Mouse (Mus musculus): Measurements from ENCODE around the gene Parl. TPM values are rescaled to one million over a fixed set of nuclear protein-coding genes. Genes with fewer than 3 reads are reported as not detected.
A peak's percentile ranks its signal among the peaks of the same experiment; 100 is the strongest.

The Parl gene
- polyA plus RNA-seq, 1 experiment: 74.1 TPM

GRCm38 (mm10) chr16:20240468-20241414 is 61.4 kb downstream of the Parl start, which contains the start of gene Map6d1:
Map6d1 (minus strand) TSS chr16:20241358.
- TF ChIP-seq CTCF (IDR thresholded peaks at IDR 0.05; ENCODE audit: borderline replicate concordance, insufficient read depth, low read length) (no peak), POLR2A (IDR thresholded peaks at IDR 0.05; ENCODE audit: low read depth, low read length) (peak; percentile 50)
- Histone ChIP-seq H3K4me3 (ENCODE audit: insufficient read depth, low read length) (peak within 1 kb of the TSS; percentile 78), H3K27ac (ENCODE audit: insufficient read depth, low read length) (no peak within 1 kb of the TSS), H3K4me1 (ENCODE audit: control insufficient read depth, insufficient read depth, low read length) (no peaks in the 10 kb centered on the region)

DNA sequence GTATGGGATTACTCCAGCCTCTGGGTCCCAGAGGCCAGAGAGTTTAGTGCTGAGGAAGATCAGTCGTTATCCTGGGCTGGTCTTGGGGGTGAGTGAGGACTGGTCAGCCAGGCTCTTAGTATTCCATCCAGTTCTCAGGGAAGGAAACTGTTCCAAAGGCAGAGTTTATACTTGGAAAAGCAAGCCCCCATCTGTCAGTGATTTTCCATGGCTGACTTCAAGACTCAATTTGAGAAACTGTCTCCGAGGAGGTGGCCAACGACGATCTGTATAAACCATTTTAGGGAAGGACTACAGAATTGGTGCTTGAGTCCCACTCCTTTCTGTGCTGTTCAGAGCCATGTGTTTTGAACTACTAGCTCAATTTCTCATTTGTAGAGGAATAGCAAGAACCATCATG is 63.5 kb downstream of the Parl start:
- H3K27ac ChIP-seq (ENCODE audit: insufficient read depth, low read length): no peak overlapping the region
- no peaks in the 10 kb centered on the region for H3K4me1 ChIP-seq (ENCODE audit: control insufficient read depth, insufficient read depth, low read length)
- TF ChIP-seq CTCF (IDR thresholded peaks at IDR 0.05; ENCODE audit: borderline replicate concordance, insufficient read depth, low read length) (no peak), POLR2A (IDR thresholded peaks at IDR 0.05; ENCODE audit: low read depth, low read length) (no peak)
- H3K4me3 ChIP-seq (ENCODE audit: insufficient read depth, low read length): no peak overlapping the region

GRCm38 (mm10) chr16:20237426-20237825 is 64.8 kb downstream of the Parl start:
- H3K4me1 ChIP-seq (ENCODE audit: control insufficient read depth, insufficient read depth, low read length): no peaks in the 10 kb centered on the region
- no peak overlapping the region for H3K4me3 ChIP-seq (ENCODE audit: insufficient read depth, low read length)
- TF ChIP-seq POLR2A (IDR thresholded peaks at IDR 0.05; ENCODE audit: low read depth, low read length) (no peak), CTCF (IDR thresholded peaks at IDR 0.05; ENCODE audit: borderline replicate concordance, insufficient read depth, low read length) (no peak)
- H3K27ac ChIP-seq (ENCODE audit: insufficient read depth, low read length): no peak overlapping the region

DNA sequence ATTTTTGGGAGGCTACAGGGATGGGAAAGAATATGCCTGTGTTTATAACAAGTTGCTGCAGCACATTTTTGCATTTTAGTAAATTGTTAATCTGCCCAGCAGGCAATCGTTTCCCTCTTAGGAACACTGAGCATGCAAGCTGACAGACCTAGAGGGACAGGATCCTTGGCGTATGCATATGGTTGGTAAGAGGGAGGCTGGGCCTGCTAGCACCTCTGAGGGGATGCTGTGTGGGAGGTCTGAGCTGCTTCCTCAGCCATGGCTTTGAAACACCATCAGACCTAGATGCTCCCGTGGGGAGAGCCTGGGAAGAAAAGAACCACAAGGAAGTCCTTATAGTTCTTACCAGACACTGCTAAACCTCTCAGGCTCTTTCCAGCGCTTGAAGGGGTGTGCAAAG is 67.8 kb downstream of the Parl start:
- no peak overlapping the region for H3K27ac ChIP-seq (ENCODE audit: insufficient read depth, low read length)
- no peak overlapping the region for H3K4me3 ChIP-seq (ENCODE audit: insufficient read depth, low read length)
- H3K4me1 ChIP-seq (ENCODE audit: control insufficient read depth, insufficient read depth, low read length): no peaks in the 10 kb centered on the region
- no peak for TF ChIP-seq CTCF (IDR thresholded peaks at IDR 0.05; ENCODE audit: borderline replicate concordance, insufficient read depth, low read length)
- no peak for TF ChIP-seq POLR2A (IDR thresholded peaks at IDR 0.05; ENCODE audit: low read depth, low read length)

Other genes with a start within 250 kb of the Parl start
- 25.9 and 31.1 TPM in 2 replicates for gene Klhl24, start 204.8 kb downstream of the Parl start, polyA plus RNA-seq (2011; ENCODE audit: insufficient read length, low read depth, missing spikeins)
- 40.6 and 50.3 TPM in 2 replicates for gene Yeats2, start 161.3 kb downstream of the Parl start, polyA plus RNA-seq (2011; ENCODE audit: insufficient read length, low read depth, missing spikeins)
- gene Map6d1, start 61.0 kb downstream of the Parl start, polyA plus RNA-seq (2011; ENCODE audit: insufficient read length, low read depth, missing spikeins): 0.45 and 0.58 TPM in 2 replicates
- not detected in 2 replicates for gene Cyp2ab1, start 23.0 kb upstream of the Parl start, polyA plus RNA-seq (2011; ENCODE audit: insufficient read length, low read depth, missing spikeins)
- gene Abcc5, start 124.0 kb upstream of the Parl start, polyA plus RNA-seq (2011; ENCODE audit: insufficient read length, low read depth, missing spikeins): 74.8 and 76.8 TPM in 2 replicates
- gene Eif2b5, start 196.4 kb upstream of the Parl start, polyA plus RNA-seq (2011; ENCODE audit: insufficient read length, low read depth, missing spikeins): 53.8 and 61.5 TPM in 2 replicates
- gene Dvl3, start 214.6 kb upstream of the Parl start, polyA plus RNA-seq (2011; ENCODE audit: insufficient read length, low read depth, missing spikeins): 51.4 and 57.3 TPM in 2 replicates
- 448 and 450 TPM in 2 replicates for gene Ap2m1, start 233.1 kb upstream of the Parl start, polyA plus RNA-seq (2011; ENCODE audit: insufficient read length, low read depth, missing spikeins)
- gene Abcf3, start 246.2 kb upstream of the Parl start, polyA plus RNA-seq (2011; ENCODE audit: insufficient read length, low read depth, missing spikeins): 50.9 and 53.2 TPM in 2 replicates